Mouse (Mus musculus): ENCODE data around the gene Tfe3. TPM values are rescaled to one million over a fixed set of nuclear protein-coding genes. Genes with fewer than 3 reads are reported as not detected.
A peak's percentile ranks its signal among the peaks of the same experiment; 100 is the strongest.
"Not testable (repeated sequence)": the region's sequence is repeated elsewhere in the genome, so short reads cannot be mapped to it uniquely, and the experiment has no call there.

The Tfe3 gene
- total RNA-seq, 2 experiments from 2014 or later, result 24.0 to 29.0 TPM

- intact Hi-C loops (cut with DNase I), result no loop called here
- peak; percentile 85 for DNase-seq
Measured at GRCm38 (mm10) chrX:7750432-7751116, 11.8 kb upstream of the Tfe3 start, which contains the start of gene Ccdc120. Ccdc120 (minus strand) TSS chrX:7750905.

GRCm38 (mm10) chrX:7753627-7754026, 8.7 kb upstream of the Tfe3 start:
- intact Hi-C loops (cut with DNase I); DNase-seq: not testable (repeated sequence)

DNA sequence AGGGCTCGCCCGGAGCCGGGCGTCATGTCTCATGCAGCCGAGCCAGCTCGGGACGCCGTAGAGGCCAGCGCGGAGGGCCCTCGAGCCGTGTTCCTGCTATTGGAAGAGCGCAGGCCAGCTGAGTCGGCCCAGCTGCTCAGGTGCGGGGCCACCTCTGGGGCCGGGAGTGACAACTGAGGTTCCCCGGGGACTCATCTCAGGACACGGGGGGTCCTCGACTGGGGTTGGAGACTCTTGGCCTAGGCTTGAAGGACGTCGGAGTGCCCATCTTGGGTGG, 499 bp downstream of the Tfe3 start:
- intact Hi-C loops (cut with DNase I), result no loop called here
- DNase-seq, result no peak

DNA sequence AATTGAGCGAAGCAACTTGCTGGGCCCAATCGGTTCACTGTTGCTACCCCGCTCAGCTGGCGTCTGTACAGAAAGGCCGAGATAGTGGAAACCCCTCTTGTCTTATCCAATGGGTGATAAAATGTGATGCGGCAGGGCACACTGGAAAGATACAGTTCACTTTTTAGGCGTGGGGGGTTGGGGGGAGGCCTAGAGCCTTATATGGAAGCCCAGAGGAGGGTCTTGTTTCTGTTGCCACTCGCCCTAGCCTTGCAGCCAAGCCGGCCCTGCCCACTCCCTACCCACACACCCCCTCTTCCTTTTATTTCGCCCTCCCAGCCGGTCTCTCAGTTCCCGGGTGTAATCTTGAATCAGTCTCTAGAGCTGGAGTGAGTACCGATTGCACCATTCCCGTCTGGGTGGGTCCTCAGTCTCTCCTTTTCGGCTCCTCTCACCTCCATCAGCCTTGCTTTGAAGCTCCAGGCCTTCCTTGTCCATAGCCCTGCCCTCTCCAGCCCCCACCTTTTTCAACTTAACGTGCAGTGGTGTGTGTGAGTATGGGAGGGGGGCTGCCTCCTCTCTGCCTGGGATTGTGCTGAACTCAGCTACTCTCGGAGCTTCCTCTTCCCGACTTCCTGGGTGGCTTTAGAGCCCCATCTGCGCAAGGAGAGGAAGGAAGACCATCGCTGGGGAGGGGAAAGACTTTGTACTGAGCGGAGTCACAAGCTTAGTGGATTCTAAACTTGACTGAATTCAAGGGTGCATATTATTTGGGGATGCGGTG, 1.5 kb downstream of the Tfe3 start:
- intact Hi-C loops (cut with DNase I), result no loop called here
- peak; percentile 8 for DNase-seq

GRCm38 (mm10) chrX:7764657-7765280, 2.4 kb downstream of the Tfe3 start:
- intact Hi-C loops (cut with DNase I), result no loop called here
- DNase-seq, result no peak

DNA sequence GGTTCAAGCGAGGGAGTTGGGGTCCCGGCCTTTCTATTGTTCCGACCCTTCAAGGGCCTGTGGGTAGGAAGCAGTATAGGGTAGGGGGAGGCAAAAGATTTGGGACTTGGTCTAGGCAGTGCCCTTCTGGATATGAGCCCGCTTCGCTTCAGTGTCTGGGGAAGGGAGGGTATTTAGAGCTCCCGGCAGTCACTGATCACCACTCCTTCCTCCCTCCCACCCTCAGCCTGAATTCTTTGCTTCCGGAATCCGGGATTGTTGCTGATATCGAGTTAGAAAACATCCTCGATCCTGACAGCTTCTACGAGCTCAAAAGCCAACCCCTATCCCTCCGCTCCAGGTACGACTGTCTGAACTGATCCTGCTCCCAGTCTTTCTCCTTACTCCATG, 2.9 kb downstream of the Tfe3 start:
- DNase-seq, result no peak
- intact Hi-C loops (cut with DNase I), result no loop called here

DNA sequence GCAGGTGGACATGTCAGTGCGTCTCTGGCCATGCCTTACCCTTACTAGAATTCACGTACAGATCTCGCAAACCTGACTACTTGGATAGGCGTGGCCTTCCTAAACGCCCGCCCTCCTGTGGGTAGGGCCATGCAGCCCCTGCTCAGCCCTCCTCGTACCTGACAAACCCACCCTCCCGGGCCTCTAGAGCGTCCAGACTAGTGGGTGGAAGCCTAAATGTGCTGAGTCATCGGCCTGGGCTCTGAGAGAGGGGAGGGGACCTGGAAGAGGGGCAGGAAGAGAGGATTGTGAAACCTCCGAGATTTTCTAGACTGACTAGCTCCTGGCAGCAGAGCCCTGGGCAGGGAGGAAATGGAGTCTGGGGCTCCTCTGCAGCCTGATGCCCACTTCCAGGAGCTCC, 3.4 kb downstream of the Tfe3 start:
- peak; percentile 11 for DNase-seq
- intact Hi-C loops (cut with DNase I), result no loop called here

DNA sequence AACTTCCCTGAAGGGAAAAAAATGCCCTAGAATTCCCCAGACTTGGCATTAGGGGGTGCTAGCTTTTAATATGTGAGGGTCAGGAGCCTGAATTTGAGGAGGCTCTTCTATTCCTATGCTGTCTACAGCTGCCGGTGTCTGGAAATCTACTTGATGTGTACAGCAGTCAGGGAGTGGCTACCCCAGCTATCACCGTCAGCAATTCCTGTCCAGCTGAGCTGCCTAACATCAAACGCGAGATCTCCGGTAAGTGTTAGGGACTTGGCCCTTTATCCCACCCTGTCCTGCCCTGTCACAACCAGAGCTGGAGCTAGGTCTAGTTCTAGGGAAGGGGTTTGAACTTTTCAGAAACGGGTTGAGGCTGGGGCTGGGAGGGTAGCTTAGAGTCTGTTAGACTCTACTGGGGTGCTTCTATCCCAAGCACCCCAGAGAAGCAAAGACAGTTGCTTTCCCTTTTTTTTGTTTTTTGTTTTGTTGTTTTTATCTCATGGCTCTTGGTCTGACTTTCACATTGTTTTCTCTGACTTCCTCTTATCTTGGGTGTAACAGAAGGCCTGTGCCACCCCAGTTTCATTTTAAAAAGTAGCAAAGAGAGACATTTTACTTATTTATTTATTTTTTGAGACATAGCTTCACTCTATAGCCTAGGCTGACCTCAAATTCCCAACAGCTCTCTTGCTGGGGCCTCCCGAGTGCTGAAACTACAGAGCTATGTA, 7.1 kb downstream of the Tfe3 start:
- no peak for DNase-seq

DNA sequence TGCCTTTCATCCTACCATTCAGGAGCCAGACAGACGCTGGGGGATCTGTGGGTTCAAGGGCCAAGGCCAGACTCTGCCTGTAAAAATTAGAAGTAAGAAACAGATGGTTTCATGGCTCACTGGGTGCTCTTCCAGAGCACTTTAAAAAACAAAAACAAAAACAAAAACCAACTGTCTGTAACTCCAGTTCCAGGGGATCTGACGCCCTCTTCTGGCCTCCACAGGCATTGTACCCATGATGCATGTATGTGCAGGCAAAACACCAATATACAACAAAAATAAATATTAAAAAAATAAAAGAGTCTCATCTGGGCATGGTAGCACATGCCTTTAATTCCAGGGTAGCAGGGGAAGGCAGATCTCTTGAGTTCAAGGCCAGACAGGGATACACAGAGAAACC, 10.4 kb downstream of the Tfe3 start:
- intact Hi-C loops (cut with DNase I), result no loop called here

More for the DNA sequence above, 7.1 kb downstream of the Tfe3 start:
- intact Hi-C loops (cut with DNase I), result no loop called here

DNA sequence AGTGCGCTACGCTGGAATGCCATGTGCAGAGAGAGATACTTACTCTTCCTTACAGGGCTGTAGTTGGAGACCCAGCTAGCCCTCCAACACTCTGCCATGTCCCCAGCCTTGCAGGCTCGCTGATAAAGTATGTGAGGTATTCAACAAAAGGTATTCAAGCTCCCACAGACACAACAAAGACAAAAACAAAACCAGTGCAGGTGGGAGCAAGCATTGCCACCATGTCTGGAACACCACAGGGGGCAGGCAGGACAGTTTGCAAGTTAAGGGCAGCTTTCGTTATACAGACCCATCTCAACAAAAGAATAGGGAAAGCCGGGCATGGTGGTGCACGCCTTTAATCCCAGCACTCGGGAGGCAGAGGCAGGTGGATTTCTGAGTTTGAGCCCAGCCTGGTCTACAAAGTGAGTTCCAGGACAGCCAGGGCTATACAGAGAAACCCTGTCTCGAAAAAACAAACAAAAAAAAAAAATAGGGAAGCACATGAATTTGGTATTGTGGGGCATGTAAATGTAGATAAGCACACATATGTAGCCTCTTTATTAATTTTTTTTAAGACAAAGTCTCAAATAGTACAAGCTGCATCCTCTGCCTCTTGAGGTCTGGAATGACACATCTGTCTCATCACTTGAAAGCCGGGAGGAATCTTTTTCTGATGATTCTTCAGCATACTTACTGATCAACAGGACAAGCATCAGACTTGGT, 13.3 kb downstream of the Tfe3 start:
- intact Hi-C loops (cut with DNase I), result no loop called here

More for the DNA sequence above, 10.4 kb downstream of the Tfe3 start:
- DNase-seq, result no peak

DNA sequence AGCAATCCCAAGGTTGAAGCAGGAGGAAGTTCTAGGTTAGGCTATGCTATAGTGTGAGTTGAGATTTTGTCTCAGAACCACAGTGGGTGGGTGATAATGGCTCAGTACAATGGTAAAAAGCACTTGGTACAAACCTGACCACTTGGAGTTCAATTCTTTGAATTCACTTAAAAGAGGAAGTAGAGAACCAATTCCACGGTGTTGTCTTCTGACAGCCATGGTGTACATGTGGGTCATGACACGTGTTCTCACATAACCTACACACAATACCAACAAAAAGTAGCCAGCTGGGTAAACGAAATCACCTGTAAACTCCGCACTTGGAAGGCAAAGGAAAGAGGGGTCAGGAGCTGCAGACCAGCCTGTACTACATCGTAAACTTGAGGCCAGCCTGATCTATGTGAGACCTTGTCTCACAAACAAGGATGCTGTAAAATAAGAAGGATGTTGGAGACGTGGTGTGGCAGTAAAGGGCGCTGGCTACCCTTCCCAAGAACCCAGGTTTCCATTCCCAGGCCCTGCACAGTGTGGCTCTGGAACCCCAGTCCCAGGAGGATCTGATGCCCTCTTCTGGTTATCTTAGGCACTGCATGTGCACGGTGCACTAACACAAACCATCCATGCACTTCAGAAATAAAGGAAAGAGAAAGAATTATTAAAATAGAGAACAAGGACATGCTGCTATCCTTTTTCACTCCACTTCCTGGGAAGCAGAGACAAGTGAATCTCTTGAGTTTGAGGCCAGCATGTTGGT, 14.1 kb downstream of the Tfe3 start:
- peak; percentile 46 for DNase-seq
- intact Hi-C loops (cut with DNase I), result no loop called here

More for the DNA sequence above, 13.3 kb downstream of the Tfe3 start:
- no peak for DNase-seq

GRCm38 (mm10) chrX:7778450-7779244, 16.3 kb downstream of the Tfe3 start:
- intact Hi-C loops (cut with DNase I), result no loop called here

GRCm38 (mm10) chrX:7779294-7779693, 16.9 kb downstream of the Tfe3 start:
- intact Hi-C loops (cut with DNase I), result no loop called here
- DNase-seq, result no peak

More at GRCm38 (mm10) chrX:7778450-7779244, 16.3 kb downstream of the Tfe3 start:
- no peak for DNase-seq

DNA sequence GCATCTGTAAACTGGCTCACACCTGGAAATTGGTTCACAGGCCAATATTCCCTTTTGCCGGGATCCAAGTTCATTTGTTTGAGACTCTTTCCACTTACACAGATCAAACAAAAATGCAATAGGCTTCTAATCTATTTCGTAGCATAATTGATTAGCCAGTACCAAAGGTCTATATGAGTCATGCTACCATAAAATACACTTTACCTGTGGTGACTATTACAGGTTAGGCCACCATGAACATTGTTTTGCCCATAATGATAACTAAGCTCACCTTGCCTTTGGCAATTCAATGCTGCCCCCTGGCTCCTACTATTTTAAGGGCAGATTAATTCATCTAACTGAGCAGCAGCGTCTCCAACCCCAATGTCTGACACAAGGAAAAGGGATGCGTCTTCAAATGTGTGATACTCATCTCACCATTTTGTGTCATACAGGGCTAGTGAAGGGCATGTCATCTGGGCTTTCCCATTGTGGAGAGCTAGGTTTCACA, 20.3 kb downstream of the Tfe3 start:
- intact Hi-C loops (cut with DNase I), result no loop called here
- no peak for DNase-seq

GRCm38 (mm10) chrX:7789542-7790136, 27.3 kb downstream of the Tfe3 start, which contains the start of gene Gripap1:
Gripap1 (plus strand) TSS chrX:7789765.
- DNase-seq, result peak; percentile 78
- intact Hi-C loops (cut with DNase I), result no loop called here

DNA sequence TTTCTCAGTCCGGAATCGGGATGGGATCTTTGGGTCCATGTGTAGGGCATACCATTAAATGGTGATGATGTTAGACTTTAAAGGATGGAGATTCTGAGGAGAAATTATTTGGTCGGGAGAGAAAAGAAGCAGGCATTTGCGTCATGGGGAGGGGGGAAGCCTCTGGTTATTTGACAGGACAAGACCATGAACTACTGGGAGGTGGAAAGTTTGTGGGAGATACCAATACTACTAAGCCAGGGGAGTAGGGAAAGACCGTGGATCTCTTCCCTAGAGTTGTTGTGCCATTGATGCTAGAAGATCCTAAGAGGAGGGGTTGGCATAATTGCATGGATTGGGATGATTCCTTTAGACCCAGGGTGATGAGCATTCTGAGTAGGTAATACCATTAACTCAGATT, 27.9 kb downstream of the Tfe3 start:
- intact Hi-C loops (cut with DNase I), result no loop called here
- DNase-seq, result no peak

GRCm38 (mm10) chrX:7793361-7793760, 31.0 kb downstream of the Tfe3 start:
- intact Hi-C loops (cut with DNase I), result no loop called here
- DNase-seq, result no peak

- DNase-seq, result no peak
- intact Hi-C loops (cut with DNase I), result no loop called here
Measured at GRCm38 (mm10) chrX:7795016-7795415, 32.7 kb downstream of the Tfe3 start.

All from left cerebral cortex, postnatal 4 days (tissue).